Mouse (Mus musculus): ENCODE data around the gene Map3k3. TPM values are rescaled to one million over a fixed set of nuclear protein-coding genes. Genes with fewer than 3 reads are reported as not detected.

Map3k3 gene
- polyA plus RNA-seq, 1 experiment from 2014 or later: 14.7 TPM

GRCm38 (mm10) chr11:106176372-106176771 lies 92.0 kb downstream of the Map3k3 start:
- Histone ChIP-seq H3K9ac (replicated peaks; ENCODE audit: low read depth, low read length) (no peak overlapping the region), H3K4me1 (replicated peaks; ENCODE audit: control insufficient read depth, insufficient read depth, low read length) (0 out of 2 replicates have a peak, but pooled peaks cover 3% of the 10 kb centered on the region), H3K4me2 (ENCODE audit: low read length) (no peak overlapping the region), H3K36me3 (ENCODE audit: control insufficient read depth, insufficient read depth) (no peaks in the 10 kb centered on the region), H3K4me3 (replicated peaks; ENCODE audit: low read length) (no peak overlapping the region), H3K27ac (ENCODE audit: low read length) (no peak overlapping the region), H3K9me3 (ENCODE audit: control insufficient read depth, low read length) (no peaks in the 10 kb centered on the region), H3K27me3 (replicated peaks; ENCODE audit: control insufficient read depth, insufficient read depth, low read length) (no peaks in the 10 kb centered on the region)
- 90% methylated on average over 5 of the region's 5 CpGs for WGBS
- no peak for ATAC-seq

- Histone ChIP-seq H3K9ac (replicated peaks; ENCODE audit: low read depth, low read length) (no peak overlapping the region), H3K4me2 (ENCODE audit: low read length) (no peak overlapping the region), H3K4me1 (replicated peaks; ENCODE audit: control insufficient read depth, insufficient read depth, low read length) (0 out of 2 replicates have a peak, but pooled peaks cover 3% of the 10 kb centered on the region), H3K4me3 (replicated peaks; ENCODE audit: low read length) (no peak overlapping the region), H3K27me3 (replicated peaks; ENCODE audit: control insufficient read depth, insufficient read depth, low read length) (no peaks in the 10 kb centered on the region), H3K9me3 (ENCODE audit: control insufficient read depth, low read length) (no peaks in the 10 kb centered on the region), H3K36me3 (ENCODE audit: control insufficient read depth, insufficient read depth) (peaks cover 3% of the 10 kb centered on the region; the same call in 1 of the 2 replicates), H3K27ac (ENCODE audit: low read length) (no peak overlapping the region)
- no peak for ATAC-seq
- WGBS: 83% methylated on average over 5 of the region's 5 CpGs
Observed at GRCm38 (mm10) chr11:106178036-106178782, 93.8 kb downstream of the Map3k3 start.

- Histone ChIP-seq H3K36me3 (ENCODE audit: control insufficient read depth, insufficient read depth) (peaks cover 10% of the 10 kb centered on the region), H3K4me1 (replicated peaks; ENCODE audit: control insufficient read depth, insufficient read depth, low read length) (0 out of 2 replicates have a peak, but pooled peaks cover 3% of the 10 kb centered on the region), H3K9me3 (ENCODE audit: control insufficient read depth, low read length) (no peaks in the 10 kb centered on the region), H3K4me2 (ENCODE audit: low read length) (no peak overlapping the region), H3K27ac (ENCODE audit: low read length) (no peak overlapping the region), H3K4me3 (replicated peaks; ENCODE audit: low read length) (no peak overlapping the region), H3K9ac (replicated peaks; ENCODE audit: low read depth, low read length) (no peak overlapping the region), H3K27me3 (replicated peaks; ENCODE audit: control insufficient read depth, insufficient read depth, low read length) (no peaks in the 10 kb centered on the region)
- ATAC-seq: no peak
- 79% methylated on average over 7 of the region's 7 CpGs for WGBS
Observed at GRCm38 (mm10) chr11:106179711-106180448, 95.5 kb downstream of the Map3k3 start.

GRCm38 (mm10) chr11:106180449-106180801 lies 96.0 kb downstream of the Map3k3 start:
- Histone ChIP-seq H3K36me3 (ENCODE audit: control insufficient read depth, insufficient read depth) (peaks cover 10% of the 10 kb centered on the region), H3K27me3 (replicated peaks; ENCODE audit: control insufficient read depth, insufficient read depth, low read length) (no peaks in the 10 kb centered on the region), H3K9me3 (ENCODE audit: control insufficient read depth, low read length) (no peaks in the 10 kb centered on the region), H3K27ac (ENCODE audit: low read length) (no peak overlapping the region), H3K4me1 (replicated peaks; ENCODE audit: control insufficient read depth, insufficient read depth, low read length) (0 out of 2 replicates have a peak, but pooled peaks cover 3% of the 10 kb centered on the region), H3K9ac (replicated peaks; ENCODE audit: low read depth, low read length) (no peak overlapping the region), H3K4me3 (replicated peaks; ENCODE audit: low read length) (no peak overlapping the region), H3K4me2 (ENCODE audit: low read length) (no peak overlapping the region)
- WGBS: 89% methylated on average over 2 of the region's 2 CpGs
- no peak for ATAC-seq

- H3K27ac ChIP-seq (ENCODE audit: low read length): no peak overlapping the region
- ATAC-seq: no peak
- no peaks in the 10 kb centered on the region for H3K9me3 ChIP-seq (ENCODE audit: control insufficient read depth, low read length)
- H3K9ac ChIP-seq (replicated peaks; ENCODE audit: low read depth, low read length): no peak overlapping the region
- no peak overlapping the region for H3K4me3 ChIP-seq (replicated peaks; ENCODE audit: low read length)
- peaks cover 10% of the 10 kb centered on the region for H3K36me3 ChIP-seq (ENCODE audit: control insufficient read depth, insufficient read depth)
- no peaks in the 10 kb centered on the region for H3K27me3 ChIP-seq (replicated peaks; ENCODE audit: control insufficient read depth, insufficient read depth, low read length)
- no peak overlapping the region for H3K4me2 ChIP-seq (ENCODE audit: low read length)
- H3K4me1 ChIP-seq (replicated peaks; ENCODE audit: control insufficient read depth, insufficient read depth, low read length): peaks cover 2% of the 10 kb centered on the region; the same call in 1 of the 2 replicates
- 91% methylated on average over 4 of the region's 4 CpGs for WGBS
Observed at GRCm38 (mm10) chr11:106187326-106187725, 102.9 kb downstream of the Map3k3 start.

GRCm38 (mm10) chr11:106191716-106192115 lies 107.3 kb downstream of the Map3k3 start:
- Histone ChIP-seq H3K4me2 (ENCODE audit: low read length) (no peak overlapping the region), H3K4me3 (replicated peaks; ENCODE audit: low read length) (no peak overlapping the region), H3K27me3 (replicated peaks; ENCODE audit: control insufficient read depth, insufficient read depth, low read length) (no peaks in the 10 kb centered on the region), H3K36me3 (ENCODE audit: control insufficient read depth, insufficient read depth) (no peaks in the 10 kb centered on the region), H3K27ac (ENCODE audit: low read length) (no peak overlapping the region), H3K9ac (replicated peaks; ENCODE audit: low read depth, low read length) (no peak overlapping the region), H3K9me3 (ENCODE audit: control insufficient read depth, low read length) (no peaks in the 10 kb centered on the region), H3K4me1 (replicated peaks; ENCODE audit: control insufficient read depth, insufficient read depth, low read length) (peaks cover 10% of the 10 kb centered on the region)
- WGBS: 94% methylated on average over 3 of the region's 3 CpGs
- no peak for ATAC-seq

GRCm38 (mm10) chr11:106192241-106192640 lies 107.8 kb downstream of the Map3k3 start:
- peak overlapping the region; percentile 86; the same call in 1 of the 2 replicates for H3K4me3 ChIP-seq (replicated peaks; ENCODE audit: low read length)
- H3K27me3 ChIP-seq (replicated peaks; ENCODE audit: control insufficient read depth, insufficient read depth, low read length): no peaks in the 10 kb centered on the region
- no peak overlapping the region for H3K9ac ChIP-seq (replicated peaks; ENCODE audit: low read depth, low read length)
- peak overlapping the region; percentile 52 for H3K4me2 ChIP-seq (ENCODE audit: low read length)
- no peak overlapping the region for H3K27ac ChIP-seq (ENCODE audit: low read length)
- H3K4me1 ChIP-seq (replicated peaks; ENCODE audit: control insufficient read depth, insufficient read depth, low read length): peaks cover 10% of the 10 kb centered on the region
- H3K9me3 ChIP-seq (ENCODE audit: control insufficient read depth, low read length): no peaks in the 10 kb centered on the region
- H3K36me3 ChIP-seq (ENCODE audit: control insufficient read depth, insufficient read depth): no peaks in the 10 kb centered on the region; the same call in 1 of the 2 replicates
- no peak for ATAC-seq
- WGBS: 88% methylated on average over 5 of the region's 5 CpGs

- H3K36me3 ChIP-seq (ENCODE audit: control insufficient read depth, insufficient read depth): no peaks in the 10 kb centered on the region; the same call in 1 of the 2 replicates
- peak overlapping the region; percentile 90 for H3K9ac ChIP-seq (replicated peaks; ENCODE audit: low read depth, low read length)
- H3K4me1 ChIP-seq (replicated peaks; ENCODE audit: control insufficient read depth, insufficient read depth, low read length): peaks cover 10% of the 10 kb centered on the region
- peak overlapping the region; percentile 86 for H3K4me3 ChIP-seq (replicated peaks; ENCODE audit: low read length)
- no peaks in the 10 kb centered on the region for H3K9me3 ChIP-seq (ENCODE audit: control insufficient read depth, low read length)
- WGBS: 11% methylated on average over 19 of the region's 19 CpGs
- H3K27ac ChIP-seq (ENCODE audit: low read length): peak overlapping the region; percentile 88
- H3K27me3 ChIP-seq (replicated peaks; ENCODE audit: control insufficient read depth, insufficient read depth, low read length): no peaks in the 10 kb centered on the region
- ATAC-seq: peak; percentile 13; the same call in 1 of the 2 replicates
- peak overlapping the region; percentile 52 for H3K4me2 ChIP-seq (ENCODE audit: low read length)
Observed at GRCm38 (mm10) chr11:106192657-106193370, 108.4 kb downstream of the Map3k3 start.
